Mouse (Mus musculus): ENCODE results near the gene Nrm. TPM values are rescaled to one million over a fixed set of nuclear protein-coding genes. Genes with fewer than 3 reads are reported as not detected.
A peak's percentile ranks its signal among the peaks of the same experiment; 100 is the strongest.

Gene Nrm
- polyA plus RNA-seq, 1 experiment from 2014 or later = 13.5 TPM

- DNase-seq (ENCODE audit: low read depth, low spot score) = no peak
- in situ Hi-C loops (cut with MboI; ENCODE audit: low pct_unique_long_range_greater_than_20kb) = no loop called here
- no peak for TF ChIP-seq CTCF (IDR thresholded peaks at IDR 0.05)
- CTCF ChIA-PET = interaction anchor here (1.0 kb wide), 1 partner anchor 23 kb away, joined by 3 read pairs; no protein-coding TSS in a partner anchor
- no peaks in the 10 kb centered on the region for H3K27me3 ChIP-seq
- POLR2A ChIA-PET = interaction anchor here (1.3 to 1.8 kb wide), 3 partner anchors 17 to 19 kb away, joined by 4 to 5 read pairs (median 4); partner anchors contain the start of genes Dhx16, Mrps18b and Ppp1r10
- ATAC-seq = peak; percentile 48
These were observed 35.9 kb downstream of the Nrm start, which contains the start of gene 2310061I04Rik for GRCm38 (mm10) chr17:35896781-35897643. TSS of gene 2310061I04Rik (minus strand) at chr17:35897431.

- no peak for TF ChIP-seq CTCF (IDR thresholded peaks at IDR 0.05)
- ATAC-seq (peak; percentile 4), DNase-seq (ENCODE audit: low read depth, low spot score) (no peak)
- POLR2A ChIA-PET = interaction anchor here (1.3 to 1.8 kb wide), 3 partner anchors 18 to 21 kb away, joined by 3 to 4 read pairs (median 4); partner anchors contain the start of genes Dhx16, Mrps18b and Ppp1r10
- CTCF ChIA-PET = interaction anchor here (1.0 kb wide), 1 partner anchor 23 kb away, joined by 3 read pairs; no protein-coding TSS in a partner anchor
- H3K27me3 ChIP-seq = no peaks in the 10 kb centered on the region
- in situ Hi-C loops (cut with MboI; ENCODE audit: low pct_unique_long_range_greater_than_20kb) = no loop called here
These were observed 36.8 kb downstream of the Nrm start for GRCm38 (mm10) chr17:35897644-35898573.

- H3K27me3 ChIP-seq = no peaks in the 10 kb centered on the region
- ChIA-PET POLR2A (interaction anchor here (0.6 to 1.9 kb wide), 4 partner anchors 9 to 84 kb away, joined by 3 to 5 read pairs (median 4); partner anchors contain the start of genes Dhx16 and Tubb5), CTCF (interaction anchor here (1.0 kb wide), 1 partner anchor 20 kb away, joined by 3 read pairs; no protein-coding TSS in a partner anchor)
- ATAC-seq = no peak
- no peak for DNase-seq (ENCODE audit: low read depth, low spot score)
- TF ChIP-seq CTCF (IDR thresholded peaks at IDR 0.05) = no peak
- in situ Hi-C loops (cut with MboI; ENCODE audit: low pct_unique_long_range_greater_than_20kb) = loop anchor here (25.0 kb wide), 1 partner anchor 1788 kb away; the partner anchor contains the start of genes Brd2 and H2-DMa
These were observed 39.5 kb downstream of the Nrm start for GRCm38 (mm10) chr17:35900636-35901035.

- in situ Hi-C loops (cut with MboI; ENCODE audit: low pct_unique_long_range_greater_than_20kb) = loop anchor here (25.0 kb wide), 1 partner anchor 1791 kb away; the partner anchor contains the start of genes Brd2 and H2-DMa
- no peak for TF ChIP-seq CTCF (IDR thresholded peaks at IDR 0.05)
- H3K27me3 ChIP-seq = no peaks in the 10 kb centered on the region
- ATAC-seq (peak; percentile 72), DNase-seq (ENCODE audit: low read depth, low spot score) (peak; percentile 68)
- CTCF ChIA-PET = interaction anchor here (1.4 kb wide), 1 partner anchor 24 kb away, joined by 5 read pairs; the partner anchor contains the start of gene Dhx16
- POLR2A ChIA-PET = interaction anchor here (1.1 to 1.2 kb wide), 2 partner anchors 9 to 10 kb away, joined by 3 to 4 read pairs; no protein-coding TSS in a partner anchor
These were observed 42.3 kb downstream of the Nrm start for GRCm38 (mm10) chr17:35903343-35903991.

GRCm38 (mm10) chr17:35903992-35904355 lies 42.9 kb downstream of the Nrm start:
- ChIA-PET POLR2A (no interaction called here), CTCF (no interaction called here)
- ATAC-seq (no peak), DNase-seq (ENCODE audit: low read depth, low spot score) (no peak)
- H3K27me3 ChIP-seq = no peaks in the 10 kb centered on the region
- TF ChIP-seq CTCF (IDR thresholded peaks at IDR 0.05) = no peak
- in situ Hi-C loops (cut with MboI; ENCODE audit: low pct_unique_long_range_greater_than_20kb) = loop anchor here (25.0 kb wide), 1 partner anchor 1792 kb away; the partner anchor contains the start of genes Brd2 and H2-DMa

- no peak for TF ChIP-seq CTCF (IDR thresholded peaks at IDR 0.05)
- in situ Hi-C loops (cut with MboI; ENCODE audit: low pct_unique_long_range_greater_than_20kb) = loop anchor here (25.0 kb wide), 1 partner anchor 1793 kb away; the partner anchor contains the start of genes Brd2 and H2-DMa
- ATAC-seq (no peak), DNase-seq (ENCODE audit: low read depth, low spot score) (no peak)
- no peaks in the 10 kb centered on the region for H3K27me3 ChIP-seq
- CTCF ChIA-PET = interaction anchor here (0.7 to 2.2 kb wide), 2 partner anchors 10 to 32 kb away, joined by 3 to 8 read pairs; partner anchors contain the start of gene Mrps18b
- POLR2A ChIA-PET = no interaction called here
These were observed 44.5 kb downstream of the Nrm start for GRCm38 (mm10) chr17:35905587-35905986.

- CTCF ChIA-PET = interaction anchor here (1.4 to 2.2 kb wide), 3 partner anchors 11 to 72 kb away, joined by 5 to 8 read pairs (median 5); no protein-coding TSS in a partner anchor
- TF ChIP-seq CTCF (IDR thresholded peaks at IDR 0.05) = no peak
- ATAC-seq = no peak
These were observed 46.5 kb downstream of the Nrm start for GRCm38 (mm10) chr17:35907609-35908008.

GRCm38 (mm10) chr17:35909186-35909918 lies 48.2 kb downstream of the Nrm start:
- ChIA-PET CTCF (no interaction called here), POLR2A (interaction anchor here (0.9 to 1.0 kb wide), 2 partner anchors 9 to 14 kb away, joined by 3 read pairs; no protein-coding TSS in a partner anchor)
- no peak for ATAC-seq
- in situ Hi-C loops (cut with MboI; ENCODE audit: low pct_unique_long_range_greater_than_20kb) = loop anchor here (25.0 kb wide), 1 partner anchor 1797 kb away; the partner anchor contains the start of genes Brd2 and H2-DMa
- TF ChIP-seq CTCF (IDR thresholded peaks at IDR 0.05) = no peak
- no peaks in the 10 kb centered on the region for H3K27me3 ChIP-seq
- DNase-seq (ENCODE audit: low read depth, low spot score) = no peak

More at GRCm38 (mm10) chr17:35907609-35908008, 46.5 kb downstream of the Nrm start:
- in situ Hi-C loops (cut with MboI; ENCODE audit: low pct_unique_long_range_greater_than_20kb) = loop anchor here (25.0 kb wide), 1 partner anchor 1795 kb away; the partner anchor contains the start of genes Brd2 and H2-DMa
- POLR2A ChIA-PET = interaction anchor here (0.8 to 1.4 kb wide), 3 partner anchors 11 to 75 kb away, joined by 3 to 4 read pairs (median 4); no protein-coding TSS in a partner anchor
- H3K27me3 ChIP-seq = no peaks in the 10 kb centered on the region
- DNase-seq (ENCODE audit: low read depth, low spot score) = no peak

Data from Patski (cell line).